ENCODE assay signal across 9 mouse cellular contexts in the genomic region with DNA sequence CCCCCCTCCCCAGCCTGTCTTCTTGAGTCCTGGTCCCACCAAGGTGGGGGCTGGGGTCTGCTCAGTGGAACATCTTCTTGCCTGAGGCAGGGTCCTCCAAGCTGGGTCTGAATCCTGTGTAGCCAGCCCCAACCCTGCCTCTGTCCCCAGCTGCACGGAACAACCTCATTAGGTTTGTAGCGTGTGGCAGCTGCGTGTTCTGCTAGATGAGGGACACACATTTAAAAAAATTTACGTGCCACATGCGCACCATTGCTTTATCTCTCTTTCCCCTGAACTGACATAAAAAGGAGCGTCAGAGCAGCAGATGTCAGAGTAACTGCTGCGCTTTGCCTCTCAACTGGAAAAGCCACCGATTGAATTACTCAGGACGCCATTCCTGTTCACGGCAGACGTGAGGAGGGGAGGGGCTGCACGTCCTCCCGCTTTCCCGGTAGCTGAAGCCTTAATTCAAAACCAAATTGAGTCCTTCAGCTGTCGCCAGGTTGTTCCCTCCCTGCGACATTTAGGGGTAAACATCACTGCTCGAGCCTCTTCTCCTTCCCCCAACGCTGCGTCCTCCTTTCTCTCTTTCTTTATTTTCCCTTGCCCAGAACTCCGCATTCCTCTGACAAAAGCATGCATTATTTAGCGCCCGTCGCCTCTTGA.
DNase-seq lines count a peak whose midpoint lies in the region; ATAC-seq and TF ChIP-seq lines count a peak whose summit lies in the region.
"Had no signal": no experiment of that assay in that cellular context is flagged by ENCODE, and none has a peak within 500 bp of the region (broad histone marks: within the 10 kb centered on the region; RNA-seq: fewer than 3 reads in every experiment).

No protein-coding gene starts in this region.

- no peaks in the 10 kb centered on the region for H3K36me3 ChIP-seq in embryonic facial prominence, embryonic 14.5 days (ENCODE audit: control insufficient read depth, insufficient read depth, low read length)
- no peaks in the 10 kb centered on the region for H3K36me3 ChIP-seq in limb, embryonic 12.5 days
- no peaks in the 10 kb centered on the region for H3K36me3 ChIP-seq in stomach, embryonic 14.5 days (ENCODE audit: control insufficient read depth, insufficient read depth, low read length)

- WGBS in embryonic facial prominence, embryonic 14.5 days, result 6% methylated on average over 23 of the region's 23 CpGs
- 1% methylated on average over 23 of the region's 23 CpGs for WGBS in limb, embryonic 12.5 days
- 7% methylated on average over 23 of the region's 23 CpGs for WGBS in stomach, embryonic 14.5 days

- H3K9me3 ChIP-seq in embryonic facial prominence, embryonic 14.5 days (ENCODE audit: control insufficient read depth, low read length), result no peaks in the 10 kb centered on the region
- H3K9me3 ChIP-seq in limb, embryonic 12.5 days, result no peaks in the 10 kb centered on the region
- no peaks in the 10 kb centered on the region for H3K9me3 ChIP-seq in stomach, embryonic 14.5 days (ENCODE audit: control insufficient read depth, low read depth, low read length)

- ATAC-seq in embryonic facial prominence, embryonic 14.5 days (ENCODE audit: low read depth), result peak; percentile 72; the same call in 1 of the 2 replicates
- ATAC-seq in limb, embryonic 12.5 days (ENCODE audit: insufficient number of reproducible peaks, insufficient read depth, low FRiP score, low TSS enrichment, low read depth), result 0 out of 2 replicates have a peak, but pooled peaks have one; percentile 44
- no peak for ATAC-seq in stomach, embryonic 14.5 days (ENCODE audit: insufficient number of reproducible peaks, insufficient read depth, low FRiP score, low read depth)

- H3K9ac ChIP-seq in embryonic facial prominence, embryonic 14.5 days (ENCODE audit: low read depth, low read length), result peak overlapping the region; percentile 40
- H3K9ac ChIP-seq in limb, embryonic 12.5 days (replicated peaks), result peak overlapping the region; percentile 37; the same call in 1 of the 2 replicates
- H3K9ac ChIP-seq in stomach, embryonic 14.5 days (replicated peaks; ENCODE audit: low read depth, low read length), result no peak overlapping the region

- H3K27ac ChIP-seq in layer of hippocampus, adult 2 months, result peak overlapping the region; percentile 32; the same call in 1 of the 2 replicates
- no peak overlapping the region for H3K27ac ChIP-seq in embryonic facial prominence, embryonic 14.5 days (replicated peaks; ENCODE audit: low read depth, low read length)
- no peak overlapping the region for H3K27ac ChIP-seq in limb, embryonic 12.5 days
- H3K27ac ChIP-seq in stomach, embryonic 14.5 days (ENCODE audit: low read length), result no peak overlapping the region
- H3K27ac ChIP-seq: macrophage had no signal

- no peak for DNase-seq in layer of hippocampus, adult 2 months (ENCODE audit: low spot score in 2 of 2)
- no peak for DNase-seq in layer of hippocampus, adult 9-11 months
- peak; percentile 76 for DNase-seq in embryonic facial prominence, embryonic 14.5 days (ENCODE audit: low spot score)
- no peak for DNase-seq in gastrocnemius, postnatal 10 days
- no peak for DNase-seq in left cerebral cortex, postnatal 10 days (ENCODE audit: extremely low spot score in 1 of 2, low spot score in 2 of 2)
- DNase-seq in frontal cortex, postnatal 10 days (ENCODE audit: low spot score in 2 of 2), result no peak

- intact Hi-C loops in left cerebral cortex, postnatal 10 days (cut with DNase I), result loop anchor here (10.0 kb wide), 1 partner anchor 436 kb away; no protein-coding TSS in a partner anchor

- H3K27me3 ChIP-seq in embryonic facial prominence, embryonic 14.5 days (replicated peaks; ENCODE audit: control insufficient read depth, insufficient read depth, low read length), result peaks cover 6% of the 10 kb centered on the region; the same call in 1 of the 2 replicates
- peaks cover 17% of the 10 kb centered on the region for H3K27me3 ChIP-seq in limb, embryonic 12.5 days
- no peaks in the 10 kb centered on the region for H3K27me3 ChIP-seq in stomach, embryonic 14.5 days (ENCODE audit: control insufficient read depth, insufficient read depth, low read length)

- H3K4me1 ChIP-seq in embryonic facial prominence, embryonic 14.5 days (ENCODE audit: control insufficient read depth, insufficient read depth, low read length), result peaks cover 26% of the 10 kb centered on the region
- H3K4me1 ChIP-seq in limb, embryonic 12.5 days (replicated peaks), result peaks cover 39% of the 10 kb centered on the region
- H3K4me1 ChIP-seq in stomach, embryonic 14.5 days (ENCODE audit: control insufficient read depth, insufficient read depth, low read length), result peaks cover 9% of the 10 kb centered on the region; the same call in 1 of the 2 replicates

- peak overlapping the region; percentile 52 for H3K4me3 ChIP-seq in layer of hippocampus, adult 2 months
- peak overlapping the region; percentile 32 for H3K4me3 ChIP-seq in embryonic facial prominence, embryonic 14.5 days (ENCODE audit: low read depth, low read length)
- peak overlapping the region; percentile 32 for H3K4me3 ChIP-seq in limb, embryonic 12.5 days (replicated peaks)
- H3K4me3 ChIP-seq in stomach, embryonic 14.5 days (ENCODE audit: low read depth, low read length), result peak overlapping the region; percentile 25

- no peak for TF ChIP-seq CTCF in layer of hippocampus, adult 2 months (conservative IDR thresholded peaks at IDR 0.05)

- peak overlapping the region; percentile 54 for H3K4me2 ChIP-seq in embryonic facial prominence, embryonic 14.5 days (ENCODE audit: low read depth, low read length)
- peak overlapping the region; percentile 62 for H3K4me2 ChIP-seq in limb, embryonic 12.5 days
- peak overlapping the region; percentile 53 for H3K4me2 ChIP-seq in stomach, embryonic 14.5 days (replicated peaks; ENCODE audit: low read depth, low read length)
